Mouse (Mus musculus) colon, adult 2 months (tissue): ENCODE measurements around the gene Atoh8. TPM values are rescaled to one million over a fixed set of nuclear protein-coding genes. Genes with fewer than 3 reads are reported as not detected.

Experiments used
- polyA plus RNA-seq: library from polyadenylated mRNA; depleted of rRNA; stranded (reverse); fragments of >200 nt; gene quantifications from 2 replicates; pipeline ENCODE4 v1.2.3, GENCODE M21; 2012; rRNA removed

Atoh8 gene
- 10.7 and 12.6 TPM in 2 replicates for polyA plus RNA-seq

DNA sequence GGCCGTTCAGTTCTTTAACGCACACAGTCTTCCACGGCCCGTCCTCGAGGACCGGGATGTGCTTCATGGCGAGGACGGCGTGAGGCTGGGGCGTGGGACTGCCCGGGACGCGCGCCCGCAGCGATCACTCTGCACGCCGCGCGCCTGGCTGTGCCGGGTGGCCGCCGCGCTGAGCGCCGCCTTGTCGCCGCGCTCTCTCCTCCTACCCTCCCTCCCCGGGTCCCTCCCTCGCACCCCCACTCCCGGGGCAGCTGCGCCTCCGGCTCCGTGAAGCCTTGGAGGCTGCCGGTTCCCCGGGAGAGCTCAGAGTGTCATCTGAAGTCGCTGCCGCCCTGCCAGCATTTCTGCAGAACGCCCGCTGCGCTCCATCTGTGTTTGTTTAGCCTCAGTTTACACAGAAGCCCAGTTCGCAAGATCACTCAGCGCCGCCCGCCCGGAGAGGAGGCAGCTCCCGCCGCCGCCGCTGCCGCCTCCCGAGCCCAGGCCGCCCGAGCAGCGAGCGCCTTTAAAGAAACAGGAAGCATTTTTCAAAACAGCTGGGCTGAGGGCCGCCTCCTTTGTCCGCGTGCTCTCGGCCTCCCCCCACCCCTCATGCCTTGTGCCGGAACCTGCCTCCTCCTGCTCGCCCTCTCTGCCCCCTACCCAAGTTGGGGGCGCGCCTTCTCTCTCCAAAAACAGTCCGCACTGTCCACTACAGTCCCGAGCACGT, at the start of gene Atoh8:
Gene Atoh8, minus strand, starts transcription at position 480 of the 709 bp plus-strand sequence.

Other genes with a start within 250 kb of the Atoh8 start
- 2.9 and 3.8 TPM in 2 replicates for gene St3gal5, start 138.0 kb downstream of the Atoh8 start, polyA plus RNA-seq
- gene Sftpb, start 69.0 kb upstream of the Atoh8 start, polyA plus RNA-seq: 0.29 and 0.33 TPM in 2 replicates
- 8.6 and 11.0 TPM in 2 replicates for gene Usp39, start 109.6 kb upstream of the Atoh8 start, polyA plus RNA-seq
- 15.1 and 16.6 TPM in 2 replicates for gene 0610030E20Rik, start 111.7 kb upstream of the Atoh8 start, polyA plus RNA-seq
- 15.4 TPM in 2 replicates for gene Tmem150a, start 119.9 kb upstream of the Atoh8 start, polyA plus RNA-seq
- 63.2 and 74.9 TPM in 2 replicates for gene Rnf181, start 131.4 kb upstream of the Atoh8 start, polyA plus RNA-seq
- 6.6 and 9.3 TPM in 2 replicates for gene Vamp5, start 144.9 kb upstream of the Atoh8 start, polyA plus RNA-seq
- gene Vamp8, start 155.1 kb upstream of the Atoh8 start, polyA plus RNA-seq: 144 and 190 TPM in 2 replicates
- 19.9 and 25.5 TPM in 2 replicates for gene Ggcx, start 178.7 kb upstream of the Atoh8 start, polyA plus RNA-seq
- gene Mat2a, start 204.0 kb upstream of the Atoh8 start, polyA plus RNA-seq: 129 and 136 TPM in 2 replicates